Mouse (Mus musculus) ovary, postnatal 36 days (tissue): Measurements from ENCODE around the gene Ubc.
"Not testable (repeated sequence)": the region's sequence is repeated elsewhere in the genome, so short reads cannot be mapped to it uniquely, and the experiment has no call there.

Source experiments
- DNase-seq: peaks from one replicate; pipeline ENCODE4 v3.0.0; 2022; ENCODE audit warnings: low spot score, mixed read lengths

Ubc gene

DNA sequence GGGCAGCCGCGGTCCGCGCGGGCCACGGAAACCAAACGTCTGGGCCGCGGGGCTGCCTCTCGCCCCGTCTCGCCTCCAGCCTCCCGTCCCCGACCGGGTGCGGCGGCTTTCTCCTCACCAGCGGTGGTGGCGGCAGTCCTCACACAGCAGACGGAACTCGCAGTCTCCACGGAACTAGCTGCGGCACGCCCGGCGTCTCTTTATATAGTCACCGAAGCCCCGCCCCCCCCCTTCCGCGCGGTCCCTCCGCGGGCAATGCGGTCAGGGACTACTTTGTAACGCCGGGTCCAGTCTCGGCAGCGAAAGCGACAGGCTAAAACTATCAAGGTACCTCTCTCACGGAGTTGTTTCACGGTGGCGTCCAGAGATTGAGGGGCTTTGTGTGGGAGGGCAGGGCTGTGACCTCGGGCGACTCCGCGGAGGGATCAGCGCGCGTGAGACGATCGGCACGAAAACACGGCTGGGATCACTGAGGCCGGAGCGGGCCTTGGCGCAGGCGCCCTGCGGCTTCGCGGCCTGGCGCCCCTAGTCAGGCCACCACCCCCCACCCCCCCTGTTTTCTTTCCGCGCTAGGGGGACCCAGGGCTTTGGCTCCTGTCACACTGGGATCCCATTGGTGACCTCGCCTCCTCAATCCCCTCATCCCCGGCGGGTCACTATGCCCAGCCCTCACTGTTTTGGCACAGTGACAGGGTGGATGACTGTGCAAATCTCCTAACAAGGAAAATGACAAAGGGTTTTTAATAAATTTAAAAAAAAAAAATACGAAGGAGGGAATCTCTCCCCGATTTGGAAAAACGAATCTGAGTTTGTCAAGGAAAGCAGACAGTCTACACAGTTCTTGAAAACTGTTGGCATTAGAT, at the start of gene Ubc:
Gene Ubc (minus strand): TSS at position 624 of the 863 bp plus-strand sequence.
- DNase-seq, result peak; percentile 84

- DNase-seq, result not testable (repeated sequence)
Observed at GRCm38 (mm10) chr5:125434347-125434746, 44.3 kb upstream of the Ubc start.

DNA sequence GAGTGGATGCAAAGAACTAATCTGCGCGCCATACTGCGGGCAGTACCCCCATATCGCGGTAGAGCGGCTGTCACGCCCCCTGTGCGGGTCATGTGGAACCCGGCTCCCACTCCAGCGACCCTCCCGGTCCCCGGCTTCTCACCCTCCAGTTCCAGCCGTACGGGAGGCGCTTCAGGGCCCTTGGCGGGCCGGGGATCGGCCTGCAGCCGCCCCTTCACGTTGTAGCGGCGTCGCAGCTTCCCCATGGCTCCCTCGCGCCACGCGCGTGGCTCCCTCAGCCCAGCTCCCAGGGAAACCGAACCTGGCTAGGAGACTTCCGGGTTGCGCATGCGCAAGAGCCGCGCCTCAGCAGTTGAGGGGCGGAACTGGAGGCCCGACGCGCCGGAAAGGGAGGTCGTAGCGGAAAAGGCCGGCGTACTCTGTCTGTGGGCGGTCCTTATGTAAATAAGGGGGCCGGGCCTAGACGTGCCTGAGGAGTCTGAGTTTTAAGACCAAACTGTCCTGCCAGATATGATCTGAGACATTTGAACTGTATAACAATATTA, 43.9 kb upstream of the Ubc start, which contains the start of gene Dhx37:
Gene Dhx37 (minus strand): TSS at position 329 of the 545 bp plus-strand sequence.
- peak; percentile 92 for DNase-seq

DNA sequence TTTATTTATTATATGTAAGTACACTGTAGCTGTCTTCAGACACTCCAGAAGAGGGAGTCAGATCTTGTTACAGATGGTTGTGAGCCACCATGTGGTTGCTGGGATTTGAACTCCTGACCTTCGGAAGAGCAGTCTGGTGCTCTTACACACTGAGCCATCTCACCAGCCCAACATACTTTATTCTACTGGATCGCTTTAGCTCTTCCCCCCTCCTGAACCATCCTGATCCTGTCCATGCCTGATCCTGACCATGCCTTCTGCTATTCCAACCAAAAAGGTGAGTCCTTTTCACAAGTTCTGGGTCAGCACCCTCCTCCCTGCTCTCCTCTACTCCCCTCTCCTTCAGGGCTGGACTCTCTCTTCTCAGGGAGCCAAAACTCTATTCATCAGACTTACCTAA, 42.3 kb upstream of the Ubc start:
- not testable (repeated sequence) for DNase-seq

DNA sequence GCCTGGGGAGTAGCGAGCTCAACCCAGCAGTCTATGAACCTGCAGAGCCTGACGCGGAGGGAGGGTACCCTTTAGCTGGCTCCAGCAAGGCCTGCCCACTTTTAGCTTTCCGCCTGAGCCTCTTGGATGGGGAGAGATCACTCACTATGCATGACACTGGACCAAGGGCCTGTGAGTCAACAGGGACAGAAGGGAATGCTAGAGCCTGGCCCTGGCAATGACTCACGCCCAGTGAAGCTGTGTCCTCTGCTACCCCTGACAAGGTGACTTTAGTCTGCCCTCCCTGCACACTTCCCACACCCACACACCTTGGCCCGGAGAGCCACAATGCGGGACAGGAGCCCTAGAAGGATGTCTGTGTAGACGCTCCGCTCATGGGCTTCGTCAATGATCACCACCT, 36.3 kb upstream of the Ubc start:
- no peak for DNase-seq

GRCm38 (mm10) chr5:125425698-125426276, 35.8 kb upstream of the Ubc start:
- DNase-seq, result no peak

DNA sequence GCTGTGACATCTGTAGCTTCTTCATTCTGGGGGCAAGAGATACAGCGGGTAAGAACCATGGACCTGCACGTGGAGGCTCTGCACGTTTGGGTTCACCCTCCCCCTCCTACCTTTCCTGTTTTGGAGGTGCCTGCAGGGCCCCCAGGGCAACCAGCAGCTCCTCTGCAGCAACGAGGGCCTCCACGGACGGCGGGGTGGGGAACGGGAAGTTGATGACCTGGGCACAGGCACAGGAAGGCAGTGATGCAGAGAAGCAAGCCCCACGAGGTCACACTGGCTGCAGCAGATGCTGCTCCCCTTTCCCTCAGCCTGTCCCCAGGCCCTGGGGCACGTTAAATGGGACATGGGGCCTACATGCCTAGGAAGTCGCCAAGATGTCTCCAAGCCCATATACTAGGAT, 29.1 kb upstream of the Ubc start:
- DNase-seq, result no peak

DNA sequence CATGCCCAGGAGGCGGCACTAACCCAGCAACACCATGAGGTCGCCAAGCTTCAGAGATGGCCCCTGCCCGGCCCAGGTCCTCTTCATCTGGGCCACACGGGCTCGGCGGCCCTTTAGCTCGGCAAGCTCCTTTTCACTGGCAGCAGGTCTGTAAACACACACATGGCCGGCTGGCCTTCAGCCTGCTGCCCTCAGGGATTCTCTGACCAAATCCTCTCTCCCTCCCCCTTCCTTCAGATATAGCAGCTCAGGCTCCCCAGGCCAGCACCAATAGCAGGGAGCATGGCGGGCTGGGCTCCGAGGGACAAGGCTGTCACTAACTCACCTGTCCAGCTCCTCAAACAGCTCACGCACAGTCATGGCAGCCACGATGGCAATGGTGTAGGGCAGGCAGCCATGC, 28.6 kb upstream of the Ubc start:
- DNase-seq, result no peak

GRCm38 (mm10) chr5:125416183-125416582, 26.2 kb upstream of the Ubc start:
- no peak for DNase-seq

DNA sequence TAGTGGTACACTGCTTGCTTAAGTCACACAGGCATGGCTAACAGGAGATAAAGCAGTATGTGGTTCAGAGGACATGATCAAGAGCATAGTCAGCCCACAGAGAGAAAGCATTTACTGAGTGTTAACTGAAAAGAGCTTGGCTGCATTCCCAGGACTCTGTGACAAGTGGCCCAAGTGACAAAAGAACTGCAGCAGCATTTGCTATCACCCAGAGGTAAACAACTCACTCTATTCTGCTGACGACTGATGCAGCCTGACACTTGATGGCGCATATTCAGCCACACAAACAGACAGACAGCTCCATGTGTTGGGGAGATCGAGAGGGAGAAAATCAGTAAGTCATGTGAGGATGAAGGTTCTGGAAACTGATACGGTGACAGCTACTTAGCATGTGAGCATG, 23.8 kb upstream of the Ubc start:
- DNase-seq, result no peak

GRCm38 (mm10) chr5:125412536-125412935, 22.5 kb upstream of the Ubc start:
- not testable (repeated sequence) for DNase-seq

DNA sequence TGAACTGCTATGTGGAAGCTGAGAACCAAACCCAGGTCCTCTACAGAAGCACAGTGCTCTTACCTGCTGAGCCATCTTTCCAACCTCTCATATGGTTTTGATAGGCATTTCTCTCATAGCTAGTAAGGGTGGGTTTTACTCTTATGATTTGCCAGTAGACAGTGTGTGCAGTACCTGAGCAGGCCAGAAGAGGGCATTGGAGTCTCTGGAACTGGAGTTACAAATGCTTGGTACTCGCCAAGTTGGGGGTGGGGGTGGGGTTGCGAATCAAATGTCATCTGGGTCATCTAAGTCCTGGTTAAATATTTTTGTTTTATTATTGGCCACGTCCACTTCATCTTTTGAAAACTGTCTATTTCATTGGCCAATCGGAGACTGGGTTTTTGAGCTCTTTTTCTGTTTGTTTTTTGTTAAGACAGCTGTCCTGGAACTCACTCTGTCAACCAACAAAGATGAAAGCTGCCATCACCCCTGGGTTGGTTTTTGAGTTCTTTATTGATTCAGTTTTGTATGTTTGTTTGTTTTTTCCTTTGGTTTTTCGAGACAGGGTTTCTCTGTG, 22.0 kb upstream of the Ubc start:
- DNase-seq, result peak; percentile 50

DNA sequence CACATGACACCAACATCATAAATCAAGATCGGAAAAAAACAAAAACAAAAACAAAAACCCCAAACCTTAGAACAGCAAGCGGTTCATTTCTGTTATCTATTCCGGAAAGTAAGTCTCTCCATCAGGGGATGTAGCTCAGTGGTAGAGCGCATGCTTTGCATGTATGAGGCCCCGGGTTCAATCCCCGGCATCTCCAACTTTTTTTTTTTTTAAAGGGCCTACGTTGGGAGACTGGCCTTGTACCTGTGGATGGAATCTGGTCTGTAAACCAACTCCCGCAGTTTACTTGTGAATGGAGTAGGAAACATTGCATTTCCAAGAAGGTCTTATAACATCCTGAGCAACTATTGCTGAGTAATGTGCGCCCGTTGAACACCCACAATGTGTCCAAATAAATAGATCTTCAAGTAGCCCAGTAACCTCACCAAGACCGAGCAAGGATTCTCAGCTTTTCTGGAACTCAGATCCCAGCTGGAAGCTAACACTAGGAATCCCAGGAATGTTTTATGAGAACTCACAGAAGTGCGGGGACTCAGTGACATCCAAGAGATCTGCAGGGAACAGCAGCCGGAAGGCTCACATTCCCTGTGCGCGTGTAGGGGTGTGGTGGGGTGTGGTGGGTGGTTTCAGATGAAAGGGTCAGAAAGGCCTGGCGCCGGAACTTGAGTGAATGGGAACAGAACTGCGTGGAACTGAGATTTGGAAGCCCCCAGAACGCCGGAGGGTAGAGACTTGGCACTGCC, 19.5 kb upstream of the Ubc start:
- DNase-seq, result no peak

- DNase-seq, result peak; percentile 82
Observed at GRCm38 (mm10) chr5:125408842-125409241, 18.8 kb upstream of the Ubc start.

DNA sequence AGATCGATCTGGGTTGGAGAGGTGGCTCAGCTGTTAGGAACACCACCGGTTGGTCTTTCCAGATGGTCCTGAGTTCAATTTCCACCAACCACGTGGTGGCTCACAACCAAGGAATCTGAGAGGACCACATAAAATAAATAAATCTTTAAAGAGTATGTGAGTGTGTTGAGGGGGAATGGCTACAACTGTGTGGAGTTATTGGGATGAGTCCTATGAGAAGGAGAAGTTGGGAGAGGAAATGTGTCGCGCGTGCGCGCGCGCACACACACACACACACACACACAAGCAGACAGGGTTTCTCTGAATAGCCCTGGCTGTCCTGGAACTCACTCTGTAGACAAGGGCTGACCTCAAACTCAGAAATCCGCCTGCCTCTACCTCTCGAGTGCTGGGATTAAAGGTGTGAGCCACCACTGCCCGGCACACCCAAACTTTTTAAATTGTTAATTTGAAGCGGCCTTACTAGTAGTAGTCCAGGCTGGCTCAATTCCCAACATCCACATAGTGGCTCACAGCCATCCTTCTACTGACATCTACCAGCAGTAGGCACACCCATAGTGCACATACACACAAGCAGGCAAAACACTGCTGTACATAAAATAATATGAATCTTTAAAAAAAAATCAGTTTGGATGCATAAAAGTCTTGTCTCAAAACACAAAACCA, 18.0 kb upstream of the Ubc start:
- DNase-seq, result no peak

DNA sequence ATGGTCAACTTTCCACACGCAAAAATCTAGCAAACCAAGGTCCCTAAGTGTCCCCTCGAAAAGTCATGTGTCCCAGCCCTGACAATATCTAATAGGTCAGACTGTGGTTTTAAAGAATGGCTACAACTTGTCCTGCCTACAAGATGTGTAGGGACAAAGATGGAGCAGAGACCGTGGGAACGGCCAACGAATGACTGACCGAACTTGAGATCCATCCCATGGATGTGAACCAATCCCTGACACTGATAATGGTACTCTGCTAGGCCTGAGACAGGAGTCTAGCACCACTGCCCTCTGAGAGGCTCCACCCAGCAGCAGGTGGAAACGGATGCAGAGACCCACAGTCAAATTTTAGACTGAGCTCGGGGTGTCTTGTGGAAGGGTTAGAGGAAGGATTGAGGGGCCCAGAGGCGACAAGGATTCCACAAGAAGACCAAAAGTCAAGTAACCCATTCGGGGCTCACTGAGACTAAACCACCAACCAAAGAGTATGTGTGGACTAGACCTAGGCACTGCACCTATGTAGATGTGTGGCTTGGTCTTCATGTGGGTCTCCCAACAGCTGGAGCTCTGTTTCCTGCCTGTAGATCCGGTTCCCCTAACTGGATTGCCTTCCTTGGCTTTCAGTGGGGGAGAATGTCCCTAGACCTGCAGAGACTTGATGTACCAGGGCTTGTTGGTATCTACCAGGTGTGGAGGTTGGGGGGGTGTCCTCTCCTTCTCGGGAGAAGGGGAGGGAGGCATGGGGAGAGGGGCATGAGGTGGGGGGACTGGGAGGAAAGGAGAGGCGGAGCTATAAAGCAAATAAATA, 17.2 kb upstream of the Ubc start:
- no peak for DNase-seq

- peak; percentile 62 for DNase-seq
Observed at GRCm38 (mm10) chr5:125406322-125407016, 16.5 kb upstream of the Ubc start.

DNA sequence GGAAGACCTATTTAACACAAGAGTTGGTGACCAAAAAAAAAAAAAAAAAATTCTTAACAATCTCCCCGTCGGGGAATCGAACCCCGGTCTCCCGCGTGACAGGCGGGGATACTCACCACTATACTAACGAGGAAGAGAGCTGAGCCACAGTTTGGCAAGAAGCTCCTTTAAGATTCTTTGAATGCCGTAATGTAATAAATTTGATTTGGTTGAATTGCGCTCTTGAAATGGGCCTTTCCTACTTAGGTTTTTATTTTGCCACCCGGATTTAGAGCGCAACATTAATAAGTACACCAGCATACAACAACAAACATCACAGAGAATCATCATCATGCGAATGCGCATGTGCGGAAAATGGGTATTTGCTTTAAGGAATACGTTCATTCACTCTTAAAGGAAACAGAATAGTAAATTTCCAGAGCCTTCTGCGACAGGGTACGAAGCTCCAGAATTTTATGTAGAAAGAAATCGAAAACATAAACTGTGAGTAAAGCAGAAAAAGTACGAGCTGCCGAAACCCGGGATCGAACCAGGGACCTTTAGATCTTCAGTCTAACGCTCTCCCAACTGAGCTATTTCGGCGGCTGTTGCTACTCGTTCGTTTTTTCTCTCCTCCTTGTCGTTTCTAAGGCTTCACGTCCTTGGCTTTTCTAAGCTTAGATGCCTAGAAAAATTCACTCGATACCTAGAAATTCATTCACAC, 15.7 kb upstream of the Ubc start:
- peak; percentile 80 for DNase-seq

DNA sequence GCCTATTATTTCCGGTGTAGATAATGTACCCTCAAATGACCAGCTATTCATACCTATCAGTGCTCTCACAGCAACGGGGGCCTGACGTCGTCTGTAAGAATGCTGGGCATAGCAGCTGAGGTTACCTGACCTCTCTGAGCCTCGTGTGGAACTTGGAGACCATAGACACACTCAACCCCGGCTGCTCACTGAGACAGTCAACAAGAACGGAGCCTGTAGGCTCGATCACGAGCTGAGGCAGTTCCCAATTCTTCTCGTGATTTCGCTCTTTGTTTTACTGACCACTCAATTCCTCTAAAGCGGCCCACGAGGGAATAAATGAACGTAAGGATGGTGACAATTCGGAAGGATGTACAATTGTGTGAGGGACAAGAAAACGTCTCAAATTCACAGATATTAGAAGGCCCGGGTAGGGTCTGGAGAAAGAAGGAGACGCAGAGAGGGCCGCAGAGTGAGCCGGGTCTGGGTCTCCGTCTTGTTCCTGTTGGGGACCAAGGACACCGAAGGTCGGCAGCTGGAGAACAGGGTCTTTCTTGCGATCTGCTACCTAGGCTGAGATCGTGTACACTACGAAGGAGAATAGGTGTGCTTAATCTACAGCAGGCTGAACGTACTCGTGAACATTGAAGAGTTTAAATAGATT, 15.0 kb upstream of the Ubc start:
- peak; percentile 59 for DNase-seq
